Mouse (Mus musculus): ENCODE data around the gene Fgfr2.

Gene Fgfr2

DNA sequence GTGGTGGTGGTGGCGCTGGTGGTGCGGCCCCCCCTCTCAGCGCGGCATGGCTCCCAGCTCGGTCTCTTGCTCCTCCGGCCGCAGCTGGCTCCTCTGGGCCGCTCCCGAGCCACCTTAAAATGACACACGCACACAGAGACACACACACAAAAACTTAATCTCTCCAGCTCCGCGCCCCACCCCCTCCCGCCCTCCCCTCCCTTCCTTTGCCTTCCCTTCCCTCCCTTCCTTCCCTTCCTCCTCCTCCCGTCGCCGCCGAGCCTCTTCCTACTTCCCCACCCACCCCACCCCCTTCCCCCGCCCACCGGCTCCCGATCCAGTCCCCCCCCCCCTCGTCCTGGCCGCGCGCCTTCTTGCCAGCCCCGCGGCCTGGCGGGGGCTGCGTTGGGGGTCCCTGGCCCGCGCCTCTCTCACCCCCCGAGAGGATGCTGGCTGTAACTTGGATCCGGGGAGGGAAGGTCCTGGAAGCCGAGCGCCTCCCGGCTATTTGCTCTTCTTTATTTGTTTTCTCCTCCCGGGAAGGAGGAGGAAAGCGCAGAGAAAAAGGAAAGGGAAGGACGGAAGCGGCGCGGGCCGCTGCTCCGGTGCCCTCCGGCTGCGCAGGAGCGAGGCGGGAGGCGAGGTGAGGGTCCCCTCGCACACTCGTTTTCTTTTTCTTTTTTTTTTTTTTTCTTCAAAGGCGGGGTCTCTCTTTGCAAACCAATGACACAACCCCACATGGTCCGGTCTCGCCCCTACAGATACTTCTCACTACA lies at the start of gene Fgfr2:
Gene Fgfr2 (minus strand): TSS at position 107 of the 755 bp plus-strand sequence.
- peak; percentile 75 for DNase-seq

DNA sequence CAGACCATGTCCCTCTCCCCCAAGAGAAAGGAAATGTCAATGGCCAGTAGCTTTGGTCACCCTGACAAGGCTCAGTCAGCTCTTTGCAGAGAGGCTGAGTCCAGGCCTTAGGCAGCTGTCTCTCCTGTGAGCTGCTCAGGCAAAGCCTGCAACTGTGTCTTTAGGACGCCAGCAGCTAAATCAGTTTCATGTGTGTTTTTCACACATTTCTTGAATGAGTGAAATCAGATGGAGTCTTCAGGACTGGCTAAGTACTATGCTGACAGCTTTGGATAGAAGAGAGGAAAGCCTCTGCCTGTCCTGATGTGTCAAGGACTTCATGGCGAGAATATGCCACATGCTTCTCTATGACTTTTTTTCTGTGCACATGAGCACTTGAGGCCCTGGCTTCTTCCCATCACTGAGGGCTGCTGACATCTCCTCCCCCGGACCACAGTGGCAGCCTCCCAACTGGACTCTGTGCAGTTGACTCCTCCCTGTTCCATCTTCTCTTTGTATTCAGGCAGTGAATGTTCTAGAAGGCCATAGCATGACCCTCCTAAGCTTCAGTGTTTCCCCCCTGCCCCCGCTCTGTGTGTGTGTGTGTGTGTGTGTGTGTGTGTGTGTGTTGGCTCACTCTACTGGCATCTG lies 48.4 kb upstream of the Fgfr2 start:
- DNase-seq: no peak

DNA sequence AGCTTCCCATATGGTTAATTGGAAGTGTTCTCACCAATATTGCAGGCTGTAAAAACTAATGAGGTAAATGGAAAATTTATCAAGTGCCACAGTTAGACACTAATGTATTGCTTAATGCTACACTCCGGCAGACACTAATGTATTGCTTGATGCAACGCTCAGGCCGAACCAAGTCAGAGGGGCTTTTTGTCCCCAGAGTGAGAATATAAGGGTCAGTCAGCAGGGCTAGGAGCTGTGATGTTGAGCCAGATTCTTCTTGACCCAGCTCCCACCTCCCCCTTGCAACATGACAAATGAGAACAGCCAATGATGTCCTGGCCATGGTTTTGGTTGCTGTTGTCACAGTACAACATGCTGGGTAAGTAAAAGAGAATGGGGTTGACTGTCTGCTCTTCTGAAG lies 45.8 kb upstream of the Fgfr2 start:
- no peak for DNase-seq

DNA sequence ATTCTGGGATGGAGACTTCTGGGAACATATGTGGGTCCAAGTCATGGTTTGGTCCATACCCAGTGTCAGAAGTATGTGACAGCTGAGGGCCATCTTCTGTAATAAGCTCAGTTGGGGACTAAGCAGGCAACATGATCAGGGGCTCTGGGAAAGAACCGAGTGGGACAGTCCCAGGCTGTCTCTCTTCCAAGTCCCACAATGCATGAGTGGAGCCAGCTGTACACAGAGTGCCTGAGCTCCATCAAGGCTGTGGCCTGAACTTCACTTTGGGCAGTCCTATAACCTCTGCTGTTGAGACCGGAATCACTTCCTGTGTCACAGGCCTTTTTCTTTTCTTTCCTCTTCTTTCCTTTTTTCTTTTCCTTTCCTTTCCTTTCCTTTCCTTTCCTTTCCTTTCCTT lies 44.8 kb upstream of the Fgfr2 start:
- no peak for DNase-seq

DNA sequence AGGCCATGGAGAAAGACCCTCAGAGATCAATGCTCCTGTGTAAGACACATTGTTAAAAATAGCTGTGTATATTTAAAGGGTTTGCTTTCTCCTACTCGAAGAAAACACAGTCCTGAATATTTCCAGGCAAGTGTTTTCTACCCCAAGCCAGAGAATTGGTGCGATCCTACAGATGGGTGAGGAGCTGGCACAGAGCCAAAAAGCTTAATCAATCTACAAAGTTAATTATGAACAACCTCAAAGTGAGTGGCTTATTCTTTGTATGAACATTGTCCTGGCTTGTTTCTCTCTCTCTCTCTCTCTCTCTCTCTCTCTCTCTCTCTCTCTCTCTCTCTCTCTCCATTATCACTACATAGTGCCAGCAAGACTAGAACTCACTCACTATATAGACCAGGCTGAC lies 41.6 kb upstream of the Fgfr2 start:
- DNase-seq: no peak

DNA sequence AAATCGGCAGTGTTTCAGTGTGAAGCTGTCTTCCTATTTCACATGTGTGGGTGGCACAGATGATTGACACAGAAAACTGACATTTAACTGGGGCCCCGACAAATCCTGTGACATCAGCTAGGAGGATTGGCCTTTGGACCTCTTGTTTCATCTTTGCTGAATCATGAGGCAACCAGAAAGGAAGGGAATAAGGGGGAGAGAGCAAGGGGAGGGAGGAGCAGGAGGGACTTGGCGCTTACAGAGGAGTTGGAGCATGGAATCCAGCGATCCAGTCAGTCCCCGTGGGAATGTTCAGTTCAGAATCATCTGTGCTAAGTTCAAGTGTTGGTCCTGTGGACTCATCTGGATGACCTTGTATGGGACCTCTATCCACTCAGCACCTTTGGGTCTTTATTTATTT lies 39.9 kb upstream of the Fgfr2 start:
- DNase-seq: no peak

DNA sequence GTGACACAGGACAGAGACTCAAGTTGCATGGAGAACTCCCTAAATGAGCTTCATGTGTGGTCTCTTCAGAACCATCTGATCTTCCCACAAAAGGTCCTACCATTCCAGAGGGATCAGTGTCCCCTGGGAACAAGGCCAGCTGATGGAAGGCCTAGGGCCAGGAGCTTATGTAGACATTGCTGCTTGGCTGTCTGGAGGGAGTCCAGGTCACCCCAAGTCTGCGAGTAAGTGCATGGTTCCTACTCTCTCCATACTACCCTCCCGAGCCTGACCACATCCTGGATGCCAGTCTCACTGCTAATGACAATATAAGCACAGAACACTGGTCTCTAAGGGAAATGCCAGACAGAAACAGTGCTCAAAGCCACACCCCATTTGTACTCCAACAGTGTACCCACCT lies 39.0 kb upstream of the Fgfr2 start:
- DNase-seq: no peak

DNA sequence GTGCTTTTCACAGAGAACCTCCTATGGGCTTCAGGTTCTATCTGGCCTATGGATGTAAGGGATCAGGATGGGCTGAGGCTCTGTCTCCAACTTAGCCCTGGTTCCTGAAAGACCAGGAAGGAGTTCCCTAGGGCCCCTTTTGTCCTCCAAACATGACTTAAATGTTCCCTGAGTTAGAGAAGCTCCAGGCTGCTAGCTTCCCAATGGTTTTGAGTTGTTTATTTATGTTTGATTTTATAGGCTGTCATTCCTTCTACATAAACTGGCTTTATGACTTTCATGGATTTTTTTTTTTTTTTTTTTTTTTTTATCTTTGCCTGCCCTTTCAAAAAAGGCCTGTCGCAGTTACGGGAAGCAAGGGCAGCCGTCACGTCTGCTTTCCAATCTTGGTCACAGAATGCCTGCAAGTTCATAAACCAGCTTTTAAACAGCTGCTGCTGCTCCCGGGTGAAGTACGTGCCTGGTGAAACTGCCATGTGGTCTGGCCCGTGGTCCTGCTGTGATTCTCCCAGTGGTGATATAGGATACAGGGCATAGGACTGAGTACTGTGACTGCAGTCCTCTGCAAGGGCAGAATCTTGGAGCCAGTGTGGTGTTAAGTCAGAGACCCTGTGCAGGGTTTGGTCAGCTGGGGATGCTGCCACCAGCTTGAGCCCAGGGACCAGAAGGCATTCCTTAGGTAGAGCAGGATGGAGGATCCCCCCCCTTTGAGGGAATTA lies 38.4 kb upstream of the Fgfr2 start:
- no peak for DNase-seq

DNA sequence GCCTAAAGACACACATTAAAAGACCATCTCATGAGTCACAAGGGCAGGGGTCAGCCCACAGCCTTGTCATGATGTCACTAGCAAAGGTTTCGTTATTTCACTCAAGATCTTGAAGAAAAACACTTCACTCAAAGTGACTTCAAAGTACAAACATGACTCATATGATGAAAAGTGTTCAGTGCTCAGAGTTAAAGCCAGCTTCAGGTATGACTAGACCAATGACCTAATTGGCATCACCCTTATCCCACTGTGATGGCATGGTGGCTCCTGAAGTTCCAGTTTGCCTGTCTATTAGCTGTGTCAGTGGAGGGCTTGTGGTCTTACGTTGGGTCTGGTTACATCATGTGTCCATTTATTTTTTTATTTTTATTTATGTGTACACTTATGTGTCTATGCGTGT lies 36.4 kb upstream of the Fgfr2 start:
- no peak for DNase-seq

DNA sequence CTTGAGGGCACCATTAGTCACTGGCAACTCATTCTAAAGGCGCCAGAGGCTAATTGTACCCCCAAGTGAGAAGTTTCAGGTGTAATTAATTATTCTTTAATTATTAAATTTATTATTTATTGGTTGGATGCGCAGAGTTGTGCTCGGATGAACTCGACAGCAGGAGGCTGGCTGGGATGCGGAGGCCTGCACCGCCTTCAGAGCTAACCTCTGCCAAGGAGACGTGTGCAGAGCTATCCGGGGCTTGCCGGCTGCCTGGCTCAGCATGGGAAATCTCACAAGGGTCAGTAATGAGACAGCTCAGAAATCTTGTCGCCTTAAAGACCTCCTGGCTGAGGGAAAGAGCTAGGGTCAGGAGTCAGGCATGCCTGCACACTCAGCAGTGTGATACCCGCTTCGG lies 32.5 kb upstream of the Fgfr2 start:
- DNase-seq: no peak

DNA sequence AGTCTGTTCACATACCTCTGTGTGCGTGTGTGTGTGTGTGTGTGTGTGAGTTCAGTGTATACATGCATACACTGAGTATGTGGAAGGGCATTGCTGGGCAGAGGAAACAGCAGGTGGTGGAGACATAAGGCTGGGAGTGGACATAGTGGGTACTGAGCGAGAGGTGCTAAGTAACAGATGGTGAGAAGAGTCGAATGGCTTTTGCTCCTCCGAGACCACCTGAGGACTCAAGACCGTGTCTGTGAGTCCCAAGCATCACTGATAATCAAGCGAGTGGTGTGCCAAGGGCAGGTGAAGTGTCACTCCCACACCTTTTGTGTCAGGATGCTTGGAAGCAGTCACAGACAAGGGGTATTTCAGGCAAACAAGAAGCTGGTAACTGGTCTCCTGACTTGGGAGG lies 31.7 kb upstream of the Fgfr2 start:
- DNase-seq: no peak

DNA sequence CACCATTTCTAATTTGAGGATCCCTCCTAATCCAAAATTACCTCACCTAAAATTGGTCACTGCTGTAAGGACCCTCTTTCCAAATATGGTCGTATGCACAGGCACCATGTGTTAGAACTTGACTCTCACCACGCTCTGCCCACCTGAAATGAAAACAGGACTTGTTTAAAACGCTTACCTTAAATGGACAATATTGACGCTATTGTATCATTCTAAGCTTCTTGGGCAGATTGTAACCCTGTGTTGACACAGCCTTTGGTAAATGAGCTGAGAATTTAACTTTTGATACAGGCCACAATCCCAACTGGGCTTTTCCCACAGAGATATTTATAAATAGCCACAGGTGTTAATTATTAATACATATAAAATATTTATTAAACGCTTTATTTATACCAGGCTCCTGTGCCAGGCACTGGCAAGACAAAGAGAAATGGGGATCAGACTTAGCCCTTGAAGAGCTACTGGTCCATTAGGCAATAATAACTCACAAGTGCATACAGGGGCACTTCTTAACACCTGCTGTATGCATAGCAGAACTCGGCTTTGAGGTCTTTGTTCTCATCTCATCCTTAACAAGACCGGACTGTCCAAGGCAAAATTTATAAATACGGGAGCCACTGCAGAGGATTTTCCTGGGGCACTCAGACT lies 16.7 kb upstream of the Fgfr2 start:
- no peak for DNase-seq

DNA sequence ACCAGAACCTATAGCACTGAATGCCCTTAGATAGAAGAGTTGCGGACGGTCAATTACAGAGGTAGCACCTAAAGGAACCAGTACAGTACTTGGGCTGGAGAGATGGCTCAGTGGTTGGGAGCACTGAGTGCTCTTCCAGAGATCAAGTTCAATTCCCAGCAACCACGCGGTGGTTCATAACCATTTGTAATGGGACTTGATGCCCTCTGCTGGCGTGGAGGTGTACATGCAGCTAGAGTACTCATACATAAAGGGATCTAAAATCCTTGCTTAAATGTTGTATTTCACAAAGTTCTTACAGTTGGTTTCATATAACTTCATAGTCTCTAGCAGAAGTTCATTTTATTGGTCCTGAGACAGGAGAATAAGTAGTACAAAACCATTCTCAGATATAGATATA lies 10.4 kb upstream of the Fgfr2 start:
- peak; percentile 20 for DNase-seq

DNA sequence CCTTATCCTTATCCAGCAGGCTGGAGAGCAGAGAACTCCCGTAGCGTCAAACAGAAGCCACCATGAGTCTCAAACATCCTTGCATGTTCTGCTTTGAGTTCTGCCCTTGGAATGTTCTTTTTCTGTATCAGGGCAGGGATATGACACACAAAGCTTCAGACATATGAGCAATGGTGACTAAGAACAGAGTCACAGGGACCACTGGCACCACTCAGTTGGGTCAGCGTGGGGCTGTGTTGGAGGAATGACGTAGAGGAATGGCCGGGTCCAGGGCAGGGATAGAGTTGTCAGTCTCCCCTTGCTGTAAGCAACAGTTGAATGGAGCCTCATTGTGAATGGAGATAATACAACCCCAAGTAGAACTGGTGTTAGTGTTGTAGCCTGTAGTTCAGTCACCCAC lies 9.6 kb upstream of the Fgfr2 start:
- no peak for DNase-seq

DNA sequence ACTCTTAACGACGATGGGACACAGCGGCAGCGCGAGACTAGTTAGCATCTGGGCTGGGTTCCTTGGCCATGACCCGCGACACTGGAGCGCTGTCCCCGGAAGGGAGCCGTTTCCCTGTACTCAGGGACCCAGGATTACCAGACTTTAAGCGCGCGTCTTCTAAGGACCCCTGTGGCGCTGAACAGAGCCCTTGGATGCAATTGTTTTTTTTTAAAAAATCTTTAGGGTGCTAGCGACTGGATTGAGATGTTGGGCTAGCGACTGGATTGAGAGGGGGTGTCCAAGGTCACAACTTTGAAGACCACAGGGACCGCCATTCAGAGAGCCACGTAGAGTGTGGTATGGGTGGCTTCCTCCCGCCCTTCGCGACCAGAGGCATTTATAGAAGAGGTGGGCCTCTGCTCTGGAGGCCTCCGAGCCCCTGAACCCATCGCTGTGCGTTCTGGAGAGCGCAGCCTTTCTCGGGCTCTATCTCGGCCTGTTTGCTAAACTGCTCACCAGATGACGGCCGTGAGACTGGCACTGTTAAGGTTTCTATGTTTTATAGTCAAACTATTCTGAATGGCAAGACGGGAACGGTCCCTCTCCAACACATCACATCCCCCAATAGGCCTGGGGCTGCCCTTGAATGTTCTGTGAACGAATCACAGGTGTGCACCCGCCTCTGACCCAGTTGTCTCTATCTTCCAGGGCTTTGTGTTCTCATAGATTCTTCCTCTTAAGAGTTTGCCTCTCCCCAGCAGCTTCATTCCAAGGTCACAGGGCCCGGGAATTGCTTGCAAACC lies 1.7 kb upstream of the Fgfr2 start:
- peak; percentile 11 for DNase-seq

DNA sequence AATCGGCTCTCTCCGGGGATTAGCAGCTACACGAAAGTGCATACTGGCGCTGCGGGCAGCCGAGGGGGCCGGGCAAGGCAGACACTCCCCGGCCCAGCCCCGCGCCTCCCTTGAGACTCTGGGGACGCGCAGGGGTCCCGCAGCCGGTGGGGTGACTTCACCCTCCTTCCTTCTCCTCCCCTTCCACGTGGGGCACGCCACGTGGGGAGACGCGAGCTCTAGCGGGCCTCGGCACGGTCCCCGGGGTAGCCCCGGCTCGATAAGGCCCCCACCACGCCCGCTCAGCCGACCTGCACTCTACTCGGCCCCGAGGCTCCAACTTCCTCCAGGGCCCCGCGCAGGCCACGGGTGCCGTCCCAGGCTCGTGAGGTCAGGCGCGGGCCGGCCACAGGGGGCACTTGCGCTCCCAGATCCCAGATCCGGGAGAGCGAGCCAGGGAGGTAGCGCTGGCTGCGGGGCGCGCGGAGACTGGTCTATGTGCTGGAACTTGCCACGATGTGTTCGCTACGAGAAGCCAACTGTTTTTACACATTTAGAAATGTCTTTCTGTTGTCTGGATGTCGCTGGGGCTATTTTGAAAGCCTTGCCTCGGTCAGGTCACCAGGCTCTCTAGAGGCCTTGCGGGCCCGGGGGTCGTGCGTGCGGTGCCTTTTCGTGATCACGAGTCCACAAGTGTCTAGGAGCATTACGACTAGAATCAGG lies 1.0 kb upstream of the Fgfr2 start, which contains the start of gene Ctbp2:
Gene Ctbp2 (minus strand): TSS at position 356 of the 702 bp plus-strand sequence.
- DNase-seq: peak; percentile 78

DNA sequence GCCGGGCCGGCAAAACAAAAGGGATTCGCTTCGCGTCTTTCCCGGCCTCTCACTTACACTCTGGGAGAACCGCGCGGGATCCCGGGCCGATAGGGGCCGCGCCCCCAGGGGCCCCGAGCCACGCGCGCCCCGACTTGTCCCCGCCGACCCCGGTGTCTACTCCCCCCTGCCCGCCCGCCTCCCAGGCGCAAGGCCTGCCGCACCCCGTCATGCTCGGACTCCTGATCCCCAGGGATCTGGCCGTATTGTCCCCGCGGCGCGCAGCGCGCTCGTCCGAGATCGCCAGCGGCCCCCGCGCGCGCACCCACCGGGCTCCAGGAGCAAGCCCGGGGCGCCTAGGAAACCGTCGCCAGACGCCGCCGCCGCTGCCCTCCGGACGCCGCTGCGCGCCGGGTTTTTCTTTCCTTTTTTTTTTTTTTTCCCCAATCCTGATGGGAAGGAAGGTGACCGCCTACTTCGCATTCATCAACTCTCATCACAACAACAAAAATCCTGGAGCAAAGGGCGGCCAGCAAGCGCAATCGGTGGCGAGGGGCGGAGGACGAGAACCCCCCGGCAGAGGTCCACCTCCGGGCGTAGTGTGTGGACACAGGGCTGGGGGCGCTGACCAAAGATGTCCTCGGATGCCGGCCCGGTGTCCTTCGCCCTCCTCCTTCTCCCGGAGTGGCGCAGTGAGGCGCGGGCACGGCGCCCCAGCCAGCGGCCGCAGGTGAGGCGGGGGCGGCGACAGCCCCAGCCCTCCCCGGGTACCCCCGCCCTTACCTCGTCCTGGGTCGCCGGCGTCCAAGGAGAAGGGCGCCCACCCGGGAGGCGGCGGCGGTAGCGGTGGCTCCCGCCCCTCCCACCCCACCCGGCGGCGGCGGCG lies 539 bp downstream of the Fgfr2 start:
- peak; percentile 23 for DNase-seq

DNA sequence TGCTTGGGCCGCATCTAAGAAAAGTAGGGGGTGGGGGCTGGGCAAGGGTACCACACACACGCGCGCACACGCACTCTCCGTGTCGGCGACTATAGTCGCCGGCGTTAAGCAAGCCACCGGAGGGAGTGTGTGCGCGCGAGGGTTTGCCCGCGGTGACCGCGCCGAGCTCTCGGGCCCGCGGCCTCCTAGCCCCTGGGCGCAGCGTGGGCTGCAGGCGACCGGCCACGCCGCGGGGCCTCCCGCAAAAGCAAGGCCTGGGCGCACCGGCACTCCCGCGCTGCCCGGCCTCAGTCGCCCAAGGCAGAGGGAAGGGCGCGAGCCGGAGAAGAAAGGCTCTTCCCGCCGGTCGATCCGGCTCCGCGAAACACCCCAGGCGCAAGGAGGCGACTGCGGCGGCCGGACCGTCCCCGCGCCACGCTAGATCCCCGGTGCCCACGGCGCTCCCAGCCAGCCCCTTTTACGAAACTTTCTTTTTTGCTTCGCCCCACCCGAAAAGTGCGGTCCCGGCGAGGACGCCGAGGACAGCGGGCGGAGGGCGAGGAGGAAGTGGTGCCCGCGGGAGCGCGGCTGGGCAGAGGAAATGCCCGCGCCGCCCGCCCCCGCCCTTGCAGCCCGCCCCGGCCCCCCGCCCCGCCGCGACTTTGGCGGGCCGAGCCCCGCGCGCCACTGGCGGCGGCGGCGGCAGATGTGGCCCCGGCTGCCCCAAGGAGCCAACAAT lies 1.3 kb downstream of the Fgfr2 start:
- peak; percentile 33 for DNase-seq

DNA sequence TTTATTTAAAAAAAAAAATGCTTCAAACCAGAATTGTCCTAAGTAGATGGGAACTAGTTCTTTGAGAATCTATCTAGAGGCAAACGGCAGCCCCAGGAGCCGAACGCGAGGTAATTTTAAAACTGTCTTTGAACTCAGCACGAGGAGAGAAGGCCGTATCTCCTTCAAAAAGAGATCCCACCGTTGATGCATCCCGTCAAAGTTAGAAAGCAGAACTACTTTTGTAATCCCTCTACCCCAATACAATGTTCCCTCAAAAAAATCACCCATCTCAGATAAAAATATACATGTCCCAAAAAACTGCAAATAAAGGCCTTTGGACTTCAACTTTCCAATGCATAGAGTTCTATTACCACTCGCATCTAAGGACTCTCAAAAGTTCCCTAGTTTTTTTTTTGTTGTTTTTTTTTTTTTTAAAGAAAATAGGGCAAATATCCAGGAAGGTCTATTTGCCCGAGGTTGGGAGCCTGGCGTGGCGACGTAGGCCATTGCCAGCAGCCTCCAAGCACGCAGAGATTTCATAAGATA lies 2.0 kb downstream of the Fgfr2 start:
- no peak for DNase-seq

DNA sequence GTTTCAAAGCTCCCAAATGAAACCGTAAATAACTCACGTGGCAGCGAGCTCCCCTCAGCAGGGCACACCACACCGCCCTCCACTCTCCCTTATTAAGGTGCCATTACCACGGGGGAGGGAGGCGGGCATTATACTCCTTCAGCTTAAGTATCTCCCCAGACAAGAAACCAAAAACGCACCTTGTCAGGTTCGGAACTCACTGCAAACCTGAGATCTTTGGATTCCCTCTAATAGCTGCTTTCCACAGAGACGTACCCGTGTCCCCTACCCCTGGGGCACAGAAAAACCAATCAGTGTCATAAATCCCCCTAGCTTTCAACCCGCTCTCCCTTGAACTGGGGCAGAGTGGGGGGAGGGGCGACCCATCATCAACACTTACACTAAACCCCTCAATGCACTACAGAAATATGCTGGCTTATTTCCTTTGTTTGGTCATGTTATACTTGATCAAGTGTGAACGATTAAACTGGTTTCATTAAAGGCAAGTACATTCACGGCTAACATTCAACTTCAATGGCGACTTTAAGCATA lies 2.9 kb downstream of the Fgfr2 start:
- no peak for DNase-seq
